Mouse (Mus musculus) cerebellum, postnatal 10 days (tissue): ENCODE measurements at regions not wholly inside any gene's neighbourhood (a gene's known extent, or its start where the extent isn't known, plus 50 kb on each side); places are given as distances from the start of the nearest gene placed in this dataset.

Experiments
- DNase-seq, 2 experiments: peaks; one replicate each; pipeline ENCODE4 v3.0.0; 2021; ENCODE audit warnings: mixed read lengths in 2 of 2

DNA sequence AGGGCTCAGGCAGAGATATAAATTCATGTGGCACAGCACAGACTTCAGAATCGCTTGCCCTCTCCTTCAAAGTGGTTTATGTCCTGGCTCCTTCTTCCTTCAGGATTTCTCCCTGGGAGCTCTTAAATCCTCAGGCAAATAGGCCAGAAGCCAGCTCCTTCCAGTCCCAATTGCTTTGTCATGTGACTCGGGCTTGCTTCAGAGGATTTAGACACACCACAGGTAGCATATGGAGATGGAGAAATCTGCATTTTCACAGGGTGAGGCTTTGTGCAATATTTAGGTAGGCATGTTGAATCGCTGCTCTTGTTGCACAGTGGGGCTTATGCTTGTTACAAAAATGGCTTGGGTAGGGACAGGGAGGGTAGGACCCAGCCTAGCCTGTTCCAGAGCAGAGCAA lies 309.8 kb downstream of the Cmpk2 start:
- DNase-seq = peak; percentile 47 to 54

DNA sequence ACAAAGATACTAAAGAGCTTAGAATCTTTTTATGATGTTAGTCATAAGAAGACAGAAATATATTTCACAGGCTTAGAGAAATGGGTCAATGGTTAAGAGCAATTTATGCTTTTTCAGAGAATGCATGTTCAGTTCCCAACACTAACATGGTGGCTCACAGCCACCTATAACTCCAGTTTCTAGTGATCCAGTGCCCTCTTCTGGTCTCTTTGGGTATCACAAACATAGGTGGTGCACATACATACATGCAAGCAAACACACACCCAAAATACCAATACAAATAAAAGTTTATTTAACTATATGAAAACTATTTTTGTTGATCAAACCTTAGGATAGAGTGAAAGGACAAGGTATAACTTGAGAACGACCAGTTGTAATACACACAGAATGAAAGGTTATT lies 308.0 kb downstream of the Cmpk2 start:
- DNase-seq = no peak

- no peak for DNase-seq
Measured at GRCm38 (mm10) chr12:26774016-26774415, 305.0 kb downstream of the Cmpk2 start.

DNA sequence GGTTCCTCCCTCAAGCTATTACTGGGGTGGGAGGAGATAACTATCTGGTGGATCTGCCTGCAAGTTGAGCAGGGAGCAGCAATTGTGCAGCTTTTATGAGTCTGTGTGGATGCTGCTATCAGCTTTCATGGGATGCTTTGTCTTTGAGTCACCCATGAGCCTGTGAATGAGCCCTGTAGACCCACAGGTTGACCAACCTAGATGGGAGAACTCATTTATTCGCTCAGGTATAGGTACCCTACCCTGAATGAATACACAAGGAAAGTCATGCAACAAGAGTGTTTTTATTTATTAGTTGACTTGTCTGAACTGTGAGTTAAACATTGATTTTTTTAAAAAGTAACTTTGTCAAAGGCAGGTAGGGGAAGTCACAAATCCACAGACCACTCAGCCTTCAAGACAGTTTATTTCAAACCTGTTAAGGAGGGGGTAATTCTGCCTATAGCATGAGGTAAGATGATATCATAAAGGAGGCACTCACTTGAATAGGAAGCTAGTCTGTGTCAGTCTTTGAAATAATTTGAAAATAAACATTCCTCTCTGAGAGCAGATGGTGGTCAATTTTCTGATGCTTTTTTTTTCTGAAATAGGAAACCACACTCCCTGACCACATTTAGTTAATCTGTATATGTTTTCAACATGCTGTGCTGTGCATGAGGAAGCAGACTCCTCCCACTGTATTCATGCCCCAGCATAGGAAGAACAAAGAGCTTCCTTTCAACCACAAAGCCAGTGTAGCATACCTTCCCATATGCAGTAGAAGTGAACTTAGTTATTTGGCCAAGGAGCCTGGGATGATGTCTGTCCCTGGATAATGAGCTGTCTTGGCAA lies 302.0 kb downstream of the Cmpk2 start:
- DNase-seq = no peak

GRCm38 (mm10) chr12:26767551-26767950 lies 298.5 kb downstream of the Cmpk2 start:
- DNase-seq = no peak

GRCm38 (mm10) chr12:26758657-26759325 lies 289.8 kb downstream of the Cmpk2 start:
- DNase-seq = no peak

DNA sequence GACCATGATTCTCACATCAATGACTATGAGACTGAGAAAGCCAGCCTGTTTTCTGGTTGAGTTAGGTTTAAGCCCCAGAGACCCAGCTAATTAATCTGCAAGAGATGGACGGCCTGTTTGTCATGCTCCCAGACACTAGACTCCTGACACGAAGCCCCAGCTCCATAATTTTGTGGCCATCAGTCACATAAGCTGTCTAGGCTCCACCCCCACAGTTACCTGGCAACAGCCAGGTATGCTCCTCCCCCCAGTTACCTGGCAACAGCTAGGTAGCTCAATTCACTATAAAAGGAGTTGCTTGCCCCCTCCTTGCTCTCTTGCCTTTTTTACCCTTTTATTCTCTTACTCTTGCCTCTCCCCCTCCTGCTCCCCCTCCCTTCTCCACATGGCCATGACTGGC lies 287.3 kb downstream of the Cmpk2 start:
- DNase-seq = peak; percentile 17 to 27

GRCm38 (mm10) chr12:26754611-26755010 lies 285.6 kb downstream of the Cmpk2 start:
- no peak for DNase-seq

- DNase-seq = peak; percentile 51 to 64
Measured at GRCm38 (mm10) chr12:26734558-26734897, 265.5 kb downstream of the Cmpk2 start.

DNA sequence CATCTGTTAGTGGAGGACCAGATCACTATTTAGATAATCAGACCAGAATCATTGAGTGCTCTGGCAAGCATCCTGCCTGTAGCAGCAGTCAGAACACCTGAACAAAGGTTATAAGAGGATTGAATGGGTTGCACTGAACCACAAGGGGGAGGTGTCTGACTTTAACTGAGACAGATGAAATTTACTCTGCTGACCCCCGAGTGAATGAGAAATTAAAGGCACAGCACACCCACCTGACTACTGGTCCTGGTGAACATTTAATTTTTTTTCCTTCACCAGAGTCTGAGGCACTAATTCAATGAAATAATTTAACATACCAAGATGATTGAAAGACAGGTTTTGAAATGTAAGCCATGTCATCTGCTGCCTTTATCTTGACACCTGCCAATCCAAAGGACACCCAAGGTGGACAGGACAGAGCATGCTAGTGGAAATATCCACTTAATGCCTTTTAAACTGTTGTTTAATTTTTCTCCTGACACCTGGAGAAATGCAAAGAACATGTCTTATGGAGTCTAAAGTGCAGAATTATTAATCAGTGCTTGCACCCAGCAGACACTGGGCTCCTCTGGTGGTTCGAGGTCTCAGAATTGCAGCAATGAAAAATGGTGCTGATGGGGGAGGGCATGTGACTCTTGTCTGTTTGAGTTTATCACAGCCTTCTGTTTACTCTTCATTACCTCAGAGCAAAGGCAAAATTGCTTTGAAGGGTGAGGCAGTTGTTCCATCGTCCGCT lies 265.0 kb downstream of the Cmpk2 start:
- peak; percentile 76 to 79 for DNase-seq

GRCm38 (mm10) chr12:26723399-26723798 lies 254.4 kb downstream of the Cmpk2 start:
- no peak for DNase-seq

GRCm38 (mm10) chr12:26698838-26699237 lies 229.8 kb downstream of the Cmpk2 start:
- peak; percentile 29 to 33 for DNase-seq

- no peak for DNase-seq
Measured at GRCm38 (mm10) chr12:26688048-26688447, 219.0 kb downstream of the Cmpk2 start.

GRCm38 (mm10) chr12:26680568-26680947 lies 211.6 kb downstream of the Cmpk2 start:
- no peak for DNase-seq

GRCm38 (mm10) chr12:26679887-26680567 lies 211.0 kb downstream of the Cmpk2 start:
- DNase-seq = peak; percentile 30 to 39

DNA sequence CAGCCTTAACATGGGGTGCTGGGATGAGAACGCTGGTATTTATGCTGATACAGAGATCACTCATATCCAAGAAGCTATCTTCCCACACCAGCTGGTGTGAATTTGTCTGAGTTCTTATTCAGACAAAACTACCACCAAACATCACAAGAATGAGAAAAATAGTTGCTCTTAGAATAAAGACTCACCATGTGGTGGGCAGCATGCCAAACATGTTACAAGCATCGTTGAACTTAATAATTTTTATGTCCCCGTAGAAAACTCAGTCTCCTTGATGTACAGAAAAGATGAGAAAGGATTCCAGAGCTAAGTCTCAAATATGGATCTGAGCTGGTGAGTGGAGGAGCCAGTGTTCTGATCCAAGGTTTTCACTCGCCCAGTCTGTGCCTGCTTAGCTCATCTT lies 196.5 kb downstream of the Cmpk2 start:
- DNase-seq = peak; percentile 16 to 20

DNA sequence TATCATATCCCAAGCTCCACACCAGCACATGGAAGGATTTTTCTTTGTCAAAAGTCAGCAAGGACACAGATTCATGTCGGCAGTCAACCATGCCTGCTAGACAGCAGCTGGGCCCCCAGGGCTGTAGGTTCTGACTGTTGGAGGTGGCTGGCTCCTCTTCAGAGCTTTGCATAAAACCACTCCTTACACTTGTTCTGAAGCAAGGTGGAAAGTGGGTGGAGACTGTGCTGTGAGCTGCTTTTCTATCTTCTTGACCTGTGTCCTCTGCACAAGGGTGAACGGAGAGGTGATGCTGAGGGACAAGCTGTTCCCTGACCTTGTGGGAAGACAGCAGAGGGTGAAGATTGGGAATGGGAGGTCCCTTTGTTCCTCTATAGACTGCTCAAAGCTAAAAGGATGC lies 185.2 kb downstream of the Cmpk2 start:
- no peak for DNase-seq

GRCm38 (mm10) chr12:26653781-26654180 lies 184.8 kb downstream of the Cmpk2 start:
- no peak for DNase-seq

DNA sequence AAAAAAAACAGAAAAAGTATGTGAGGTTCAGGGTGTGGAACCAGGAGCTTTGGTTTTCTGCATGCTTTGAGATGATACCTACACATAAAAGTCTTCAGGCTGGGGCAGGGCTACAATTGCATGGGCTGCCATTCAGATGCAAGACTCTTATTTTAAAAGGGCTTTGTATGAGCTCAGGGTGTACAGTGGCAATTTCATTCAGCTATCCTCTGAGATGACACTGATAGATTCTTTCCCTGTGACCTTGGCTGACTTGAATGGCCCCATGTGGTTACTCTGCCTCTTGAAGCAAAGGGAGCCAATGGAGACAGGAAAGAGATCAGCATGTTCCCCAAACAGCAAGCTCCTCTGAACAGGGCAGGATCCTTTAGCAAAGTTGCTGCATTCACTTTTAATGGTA lies 177.1 kb downstream of the Cmpk2 start:
- no peak for DNase-seq

- DNase-seq = peak; percentile 17 to 21
Measured at GRCm38 (mm10) chr12:26635665-26636241, 166.7 kb downstream of the Cmpk2 start.

DNA sequence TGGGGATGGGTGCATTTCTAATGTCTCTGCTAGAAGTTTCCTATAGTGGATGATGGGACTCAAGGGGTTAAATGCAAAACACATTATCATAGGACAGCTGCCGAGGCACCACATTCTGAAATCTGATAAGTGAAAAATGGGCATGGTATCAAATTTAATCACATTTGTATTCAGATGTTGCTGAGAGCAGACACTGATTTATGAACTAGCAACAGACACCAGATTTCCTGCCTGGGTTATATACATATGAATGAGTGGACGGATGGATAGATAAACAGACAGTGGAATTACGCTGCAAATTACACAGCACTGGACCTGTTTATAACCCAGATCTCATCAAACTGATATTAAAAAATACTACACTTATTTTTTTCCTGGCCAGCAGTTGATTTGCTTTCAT lies 166.2 kb downstream of the Cmpk2 start:
- peak in 1 of 2 experiments; percentile 20 for DNase-seq

DNA sequence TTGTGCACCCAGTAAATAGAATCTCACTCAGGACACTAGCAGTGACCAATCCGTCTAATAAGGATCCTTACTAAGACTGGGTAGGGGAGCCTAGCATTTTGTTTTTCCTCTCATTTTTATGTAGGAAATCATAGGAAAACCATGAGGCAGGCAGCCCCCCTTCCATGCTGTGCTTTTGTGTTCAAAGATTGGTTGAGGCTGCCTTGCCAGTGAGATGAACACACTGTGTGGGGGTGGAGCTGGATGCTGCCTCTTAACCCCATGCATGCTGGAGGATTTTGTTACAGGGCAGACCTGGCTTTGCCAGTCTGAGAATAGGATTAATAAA lies 162.8 kb downstream of the Cmpk2 start:
- DNase-seq = peak; percentile 75 to 79
